Mouse (Mus musculus): ENCODE results near the gene Ank2. TPM values are rescaled to one million over a fixed set of nuclear protein-coding genes. Genes with fewer than 3 reads are reported as not detected.

Ank2 gene
- polyA plus RNA-seq, 1 experiment, result not detected

DNA sequence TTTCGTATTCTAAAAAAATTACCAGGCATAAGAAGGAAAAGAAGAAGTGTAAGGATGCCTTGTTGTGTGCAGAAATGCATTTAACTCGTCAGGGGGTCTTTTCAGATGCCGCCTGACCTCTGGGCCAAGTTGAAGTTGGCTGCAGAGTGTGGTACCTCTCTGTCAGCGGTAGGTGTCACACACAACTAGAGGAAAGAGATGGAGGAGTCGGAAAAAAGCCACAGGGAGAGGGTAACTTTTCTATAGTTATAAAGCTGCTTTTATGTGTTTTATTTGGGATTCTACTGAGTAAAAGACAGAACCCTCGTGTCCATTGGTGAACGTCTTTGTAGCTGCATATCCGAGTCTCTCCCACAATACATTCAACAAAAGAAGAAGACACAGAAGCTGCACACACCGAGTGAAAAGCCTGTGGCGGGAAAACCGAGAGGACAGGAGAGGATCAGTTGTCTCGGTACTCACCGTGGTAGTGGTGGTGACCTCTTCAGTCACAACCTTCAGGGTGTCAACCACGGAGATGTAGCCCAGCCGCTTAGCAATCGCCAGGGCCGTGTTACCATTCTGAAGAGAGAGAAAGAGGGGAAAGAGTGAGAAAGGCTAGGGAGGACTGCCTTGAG is 501.7 kb downstream of the Ank2 start:
- Histone ChIP-seq H3K27me3 (replicated peaks) (peaks cover 4% of the 10 kb centered on the region), H3K4me3 (replicated peaks) (no peak overlapping the region), H3K9me3 (no peaks in the 10 kb centered on the region), H3K4me1 (no peaks in the 10 kb centered on the region), H3K36me3 (replicated peaks; ENCODE audit: low read length) (no peaks in the 10 kb centered on the region)
- TF ChIP-seq FLI1 (IDR thresholded peaks at IDR 0.05; ENCODE audit: low read length) (no peak), GATA1 (IDR thresholded peaks at IDR 0.05; ENCODE audit: borderline replicate concordance, low read length) (no peak)

- no peak overlapping the region for H3K4me3 ChIP-seq (replicated peaks)
- H3K4me1 ChIP-seq, result no peaks in the 10 kb centered on the region
- H3K27me3 ChIP-seq (replicated peaks), result peaks cover 4% of the 10 kb centered on the region
- TF ChIP-seq GATA1 (IDR thresholded peaks at IDR 0.05; ENCODE audit: borderline replicate concordance, low read length) (no peak), FLI1 (IDR thresholded peaks at IDR 0.05; ENCODE audit: low read length) (no peak)
- no peaks in the 10 kb centered on the region for H3K9me3 ChIP-seq
- H3K36me3 ChIP-seq (replicated peaks; ENCODE audit: low read length), result no peaks in the 10 kb centered on the region
Observed at GRCm38 (mm10) chr3:126996721-126997120, 502.4 kb downstream of the Ank2 start.

DNA sequence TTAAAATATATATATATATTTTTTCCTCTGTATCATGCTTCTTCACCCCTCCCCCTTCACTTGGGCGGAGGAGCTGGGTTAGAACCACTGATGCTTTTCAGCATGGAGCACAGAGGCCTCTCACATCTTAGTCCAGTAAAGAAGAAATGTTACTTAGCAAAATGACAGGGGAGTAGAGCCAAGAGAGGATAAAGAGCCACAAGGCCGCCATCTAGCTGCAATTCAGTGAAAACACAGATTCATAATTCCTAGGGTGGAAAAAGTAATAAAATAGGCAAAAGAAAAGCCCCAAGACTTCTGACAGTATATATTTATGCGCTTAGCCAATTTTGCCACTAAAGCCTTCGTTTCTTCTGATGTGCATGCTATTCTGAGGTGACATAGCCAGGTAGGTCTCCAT is 503.2 kb downstream of the Ank2 start:
- no peak overlapping the region for H3K4me3 ChIP-seq (replicated peaks)
- H3K9me3 ChIP-seq, result no peaks in the 10 kb centered on the region
- no peaks in the 10 kb centered on the region for H3K4me1 ChIP-seq
- peaks cover 4% of the 10 kb centered on the region for H3K27me3 ChIP-seq (replicated peaks)
- no peak for TF ChIP-seq FLI1 (IDR thresholded peaks at IDR 0.05; ENCODE audit: low read length)
- no peaks in the 10 kb centered on the region for H3K36me3 ChIP-seq (replicated peaks; ENCODE audit: low read length)

GRCm38 (mm10) chr3:126994149-126994548 is 505.0 kb downstream of the Ank2 start:
- no peak overlapping the region for H3K4me3 ChIP-seq (replicated peaks)
- TF ChIP-seq FLI1 (IDR thresholded peaks at IDR 0.05; ENCODE audit: low read length) (no peak), GATA1 (IDR thresholded peaks at IDR 0.05; ENCODE audit: borderline replicate concordance, low read length) (no peak)
- H3K27me3 ChIP-seq (replicated peaks), result peaks cover 4% of the 10 kb centered on the region
- H3K9me3 ChIP-seq, result no peaks in the 10 kb centered on the region
- H3K4me1 ChIP-seq, result no peaks in the 10 kb centered on the region
- H3K36me3 ChIP-seq (replicated peaks; ENCODE audit: low read length), result no peaks in the 10 kb centered on the region

GRCm38 (mm10) chr3:126989936-126990335 is 509.2 kb downstream of the Ank2 start:
- Histone ChIP-seq H3K4me1 (no peaks in the 10 kb centered on the region), H3K4me3 (replicated peaks) (no peak overlapping the region), H3K27me3 (replicated peaks) (no peaks in the 10 kb centered on the region), H3K9me3 (no peaks in the 10 kb centered on the region), H3K36me3 (replicated peaks; ENCODE audit: low read length) (no peaks in the 10 kb centered on the region)
- TF ChIP-seq GATA1 (IDR thresholded peaks at IDR 0.05; ENCODE audit: borderline replicate concordance, low read length), result no peak
- TF ChIP-seq FLI1 (IDR thresholded peaks at IDR 0.05; ENCODE audit: low read length), result no peak

- H3K27me3 ChIP-seq (replicated peaks), result no peaks in the 10 kb centered on the region
- H3K4me1 ChIP-seq, result no peaks in the 10 kb centered on the region
- H3K4me3 ChIP-seq (replicated peaks), result no peak overlapping the region
- TF ChIP-seq FLI1 (IDR thresholded peaks at IDR 0.05; ENCODE audit: low read length) (no peak), GATA1 (IDR thresholded peaks at IDR 0.05; ENCODE audit: borderline replicate concordance, low read length) (no peak)
- no peaks in the 10 kb centered on the region for H3K36me3 ChIP-seq (replicated peaks; ENCODE audit: low read length)
- no peaks in the 10 kb centered on the region for H3K9me3 ChIP-seq
Observed at GRCm38 (mm10) chr3:126986687-126987086, 512.5 kb downstream of the Ank2 start.

- H3K36me3 ChIP-seq (replicated peaks; ENCODE audit: low read length), result no peaks in the 10 kb centered on the region
- peaks cover 3% of the 10 kb centered on the region for H3K9me3 ChIP-seq
- no peak overlapping the region for H3K4me3 ChIP-seq (replicated peaks)
- no peak for TF ChIP-seq GATA1 (IDR thresholded peaks at IDR 0.05; ENCODE audit: borderline replicate concordance, low read length)
- TF ChIP-seq FLI1 (IDR thresholded peaks at IDR 0.05; ENCODE audit: low read length), result no peak
- H3K4me1 ChIP-seq, result no peaks in the 10 kb centered on the region
- no peaks in the 10 kb centered on the region for H3K27me3 ChIP-seq (replicated peaks)
Observed at GRCm38 (mm10) chr3:126982814-126983213, 516.3 kb downstream of the Ank2 start.

- no peaks in the 10 kb centered on the region for H3K36me3 ChIP-seq (replicated peaks; ENCODE audit: low read length)
- no peaks in the 10 kb centered on the region for H3K4me1 ChIP-seq
- H3K4me3 ChIP-seq (replicated peaks), result no peak overlapping the region
- H3K9me3 ChIP-seq, result peaks cover 3% of the 10 kb centered on the region
- no peaks in the 10 kb centered on the region for H3K27me3 ChIP-seq (replicated peaks)
- TF ChIP-seq GATA1 (IDR thresholded peaks at IDR 0.05; ENCODE audit: borderline replicate concordance, low read length), result no peak
Observed at GRCm38 (mm10) chr3:126981163-126981562, 518.0 kb downstream of the Ank2 start.

DNA sequence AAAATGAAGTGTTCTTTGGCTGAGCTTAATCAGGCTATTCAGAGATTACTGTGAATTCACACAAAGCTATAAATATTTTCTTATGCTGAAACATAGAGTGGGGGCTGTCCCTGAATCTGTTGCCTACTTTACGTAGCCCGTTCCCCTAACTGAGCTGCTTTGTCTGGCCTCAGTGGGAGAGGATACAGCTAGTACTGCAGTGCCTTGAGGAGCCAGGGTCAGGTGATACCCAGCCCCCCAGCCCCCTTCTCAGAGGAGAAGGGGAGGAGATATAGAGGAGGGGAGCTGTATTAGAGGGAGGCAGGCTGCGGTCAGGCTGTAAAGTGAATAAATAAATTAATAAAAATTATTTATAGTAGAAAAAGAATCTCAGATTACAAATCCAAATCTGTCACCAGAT is 519.5 kb downstream of the Ank2 start:
- H3K4me3 ChIP-seq (replicated peaks), result no peak overlapping the region
- H3K9me3 ChIP-seq, result peaks cover 3% of the 10 kb centered on the region
- H3K27me3 ChIP-seq (replicated peaks), result no peaks in the 10 kb centered on the region
- H3K4me1 ChIP-seq, result no peaks in the 10 kb centered on the region
- TF ChIP-seq FLI1 (IDR thresholded peaks at IDR 0.05; ENCODE audit: low read length), result no peak
- no peak for TF ChIP-seq GATA1 (IDR thresholded peaks at IDR 0.05; ENCODE audit: borderline replicate concordance, low read length)
- no peaks in the 10 kb centered on the region for H3K36me3 ChIP-seq (replicated peaks; ENCODE audit: low read length)

DNA sequence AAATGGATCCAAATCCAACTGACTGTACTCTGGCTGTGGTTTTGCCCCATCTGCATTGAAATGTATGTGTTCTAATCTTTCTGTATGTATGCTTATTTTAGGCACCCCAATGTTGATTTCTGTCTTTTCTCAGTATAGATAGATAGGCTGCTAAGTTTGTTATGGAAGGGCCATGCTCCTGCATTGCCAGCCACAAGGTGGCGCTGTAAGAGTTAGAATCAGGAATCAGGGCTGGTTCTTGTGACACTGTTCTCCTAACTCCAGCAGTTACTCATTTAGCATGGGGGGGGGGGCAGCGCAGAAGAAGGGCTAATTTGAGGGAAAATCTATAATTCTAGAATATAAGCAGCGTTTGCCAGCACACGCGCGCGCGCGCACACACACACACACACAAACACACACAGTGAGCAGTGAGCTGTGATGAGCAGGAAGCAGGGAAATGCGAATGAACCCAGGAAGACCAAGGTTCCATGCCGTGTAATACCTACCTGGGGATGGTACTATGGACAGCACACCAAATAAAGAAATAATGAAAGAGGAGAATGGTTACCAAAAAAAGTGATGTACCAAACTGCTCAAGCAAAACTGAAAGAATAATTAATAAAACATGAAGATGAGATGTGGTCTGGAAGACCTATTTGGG is 520.3 kb downstream of the Ank2 start:
- H3K4me3 ChIP-seq (replicated peaks), result no peak overlapping the region
- H3K36me3 ChIP-seq (replicated peaks; ENCODE audit: low read length), result no peaks in the 10 kb centered on the region
- H3K27me3 ChIP-seq (replicated peaks), result no peaks in the 10 kb centered on the region
- TF ChIP-seq FLI1 (IDR thresholded peaks at IDR 0.05; ENCODE audit: low read length), result no peak
- TF ChIP-seq GATA1 (IDR thresholded peaks at IDR 0.05; ENCODE audit: borderline replicate concordance, low read length), result no peak
- H3K9me3 ChIP-seq, result peaks cover 3% of the 10 kb centered on the region
- H3K4me1 ChIP-seq, result no peaks in the 10 kb centered on the region
